Mouse (Mus musculus): ENCODE measurements around the gene Ndufaf1. TPM values are rescaled to one million over a fixed set of nuclear protein-coding genes. Genes with fewer than 3 reads are reported as not detected.

Gene Ndufaf1
- polyA plus RNA-seq, 1 experiment from 2014 or later: 46.7 TPM

DNA sequence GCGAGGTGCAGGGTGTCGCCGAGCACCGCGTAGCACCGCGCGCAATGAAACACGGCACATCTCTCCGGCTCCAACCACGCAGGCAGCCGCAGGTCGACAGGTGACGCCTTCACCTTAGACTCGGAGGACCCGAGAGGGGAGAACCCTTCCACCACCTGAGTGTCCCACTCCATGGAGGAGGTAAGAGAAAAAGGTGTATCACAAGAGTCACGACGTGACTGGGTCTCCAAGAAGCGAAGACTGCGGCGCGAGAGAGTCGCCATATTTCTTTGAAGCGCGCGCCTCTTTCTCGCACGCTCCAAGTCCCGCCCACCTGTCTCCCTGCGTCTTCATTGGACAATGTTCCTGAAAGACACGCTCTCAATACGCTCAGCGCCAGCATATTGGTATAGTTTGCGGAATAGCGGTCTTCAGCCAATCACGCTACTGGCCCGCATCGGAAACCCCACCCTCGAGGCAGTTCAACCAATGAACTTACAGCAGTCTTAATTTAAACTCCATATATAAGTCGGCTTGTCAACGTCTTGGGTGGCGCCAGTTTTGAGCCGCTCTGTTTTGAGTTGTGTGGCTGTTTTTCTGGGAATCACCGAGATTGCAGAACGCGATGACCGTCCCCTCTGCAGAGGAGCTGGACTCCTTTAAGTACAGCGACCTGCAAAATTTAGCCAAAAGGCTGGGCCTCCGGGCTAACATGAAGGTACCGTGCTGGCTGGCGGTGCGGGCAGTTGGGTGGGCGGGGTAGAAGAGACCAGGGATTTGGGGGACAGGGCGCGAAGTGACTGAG lies 44.2 kb downstream of the Ndufaf1 start, which contains the start of the genes Nusap1 and Oip5:
Nusap1 (plus strand) TSS at position 100 of the 784 bp plus-strand sequence.
Oip5 (minus strand) TSS at position 271 of the 784 bp plus-strand sequence.
- peak; percentile 98 for DNase-seq (ENCODE audit: low spot score)

DNA sequence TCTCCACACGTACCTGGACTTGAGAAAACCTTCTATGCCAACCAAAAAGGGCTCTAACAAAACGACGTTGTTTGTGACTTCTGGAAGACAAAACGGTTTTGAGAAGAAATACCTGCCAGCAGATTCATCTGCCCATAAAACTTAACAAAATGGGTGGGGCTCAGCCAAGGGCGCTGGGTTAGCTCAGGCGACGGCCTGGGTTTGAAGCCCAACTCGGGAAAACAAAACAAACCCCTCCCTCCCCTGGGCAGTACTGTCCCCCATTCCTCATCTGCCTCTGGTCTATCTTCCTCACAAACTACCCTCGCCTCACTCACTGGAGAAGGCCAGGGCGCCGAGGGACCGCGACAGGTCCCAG lies 44.8 kb downstream of the Ndufaf1 start:
- DNase-seq (ENCODE audit: low spot score): no peak

DNA sequence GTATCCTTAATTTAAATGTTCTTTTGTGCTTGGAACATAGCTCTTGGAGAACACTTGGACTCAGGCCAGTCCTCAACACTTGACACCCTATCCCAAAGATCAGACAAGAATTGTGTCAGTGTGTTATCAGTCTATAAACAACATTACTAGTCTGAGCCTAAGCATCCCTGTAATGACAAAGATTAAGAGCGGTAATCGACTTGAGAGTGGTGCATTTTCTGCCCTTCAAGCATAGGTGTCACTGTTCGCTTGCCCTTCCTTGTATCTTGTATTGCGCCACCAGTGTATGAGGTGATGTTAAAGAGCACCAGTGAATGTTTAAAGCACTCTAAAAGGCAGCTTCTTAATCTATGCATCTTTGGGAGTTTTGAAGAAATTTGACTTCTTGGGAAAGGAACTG lies 55.6 kb downstream of the Ndufaf1 start:
- DNase-seq (ENCODE audit: low spot score): no peak

Other genes with a start within 250 kb of the Ndufaf1 start
- gene Ino80, start 185.1 kb downstream of the Ndufaf1 start, polyA plus RNA-seq (2015; fragmentation: Nextera tagmentation; extraction: Ambion mirVana): 4.7 and 5.3 TPM in 2 replicates
- gene Exd1, start 115.2 kb downstream of the Ndufaf1 start, polyA plus RNA-seq (2015; fragmentation: Nextera tagmentation; extraction: Ambion mirVana): 0.06 and 0.09 TPM in 2 replicates
- 71.1 and 72.1 TPM in 2 replicates for gene Chp1, start 115.1 kb downstream of the Ndufaf1 start, polyA plus RNA-seq (2015; fragmentation: Nextera tagmentation; extraction: Ambion mirVana)
- gene Nusap1, start 44.5 kb downstream of the Ndufaf1 start, polyA plus RNA-seq (2015; fragmentation: Nextera tagmentation; extraction: Ambion mirVana): 121 and 134 TPM in 2 replicates
- 28.9 and 33.1 TPM in 2 replicates for gene Oip5, start 44.4 kb downstream of the Ndufaf1 start, polyA plus RNA-seq (2015; fragmentation: Nextera tagmentation; extraction: Ambion mirVana)
- gene Rtf1, start 12.2 kb upstream of the Ndufaf1 start, polyA plus RNA-seq (2015; fragmentation: Nextera tagmentation; extraction: Ambion mirVana): 63.8 and 73.9 TPM in 2 replicates
- 1.6 and 2.1 TPM in 2 replicates for gene Itpka, start 79.5 kb upstream of the Ndufaf1 start, polyA plus RNA-seq (2015; fragmentation: Nextera tagmentation; extraction: Ambion mirVana)
- 0.08 TPM in 1 of 2 replicates, not detected in the other for gene Ltk, start 97.6 kb upstream of the Ndufaf1 start, polyA plus RNA-seq (2015; fragmentation: Nextera tagmentation; extraction: Ambion mirVana)
- gene Rpap1, start 124.7 kb upstream of the Ndufaf1 start, polyA plus RNA-seq (2015; fragmentation: Nextera tagmentation; extraction: Ambion mirVana): 17.9 and 18.0 TPM in 2 replicates
- 1.8 and 2.3 TPM in 2 replicates for gene Tyro3, start 134.9 kb upstream of the Ndufaf1 start, polyA plus RNA-seq (2015; fragmentation: Nextera tagmentation; extraction: Ambion mirVana)
- gene Mga, start 234.4 kb upstream of the Ndufaf1 start, polyA plus RNA-seq (2015; fragmentation: Nextera tagmentation; extraction: Ambion mirVana): 19.5 and 24.1 TPM in 2 replicates